Mouse (Mus musculus): ENCODE data around the gene Eps15l1.

Gene Eps15l1

GRCm38 (mm10) chr8:72409443-72409842 lies 11.8 kb downstream of the Eps15l1 start:
- DNase-seq, result no peak

- no peak for DNase-seq
Measured at GRCm38 (mm10) chr8:72407878-72408277, 13.4 kb downstream of the Eps15l1 start.

- no peak for DNase-seq
Measured at GRCm38 (mm10) chr8:72402981-72403380, 18.3 kb downstream of the Eps15l1 start.

- no peak for DNase-seq
Measured at GRCm38 (mm10) chr8:72401381-72401780, 19.9 kb downstream of the Eps15l1 start.

- no peak for DNase-seq
Measured at GRCm38 (mm10) chr8:72385737-72386136, 35.5 kb downstream of the Eps15l1 start.

GRCm38 (mm10) chr8:72382395-72382794 lies 38.9 kb downstream of the Eps15l1 start:
- DNase-seq, result no peak

GRCm38 (mm10) chr8:72380656-72381055 lies 40.6 kb downstream of the Eps15l1 start:
- no peak for DNase-seq

- DNase-seq, result no peak
Measured at GRCm38 (mm10) chr8:72376900-72377299, 44.4 kb downstream of the Eps15l1 start.

- no peak for DNase-seq
Measured at GRCm38 (mm10) chr8:72376309-72376708, 45.0 kb downstream of the Eps15l1 start.

- DNase-seq, result no peak
Measured at GRCm38 (mm10) chr8:72375161-72375560, 46.1 kb downstream of the Eps15l1 start.

GRCm38 (mm10) chr8:72372311-72372710 lies 48.9 kb downstream of the Eps15l1 start:
- no peak for DNase-seq

GRCm38 (mm10) chr8:72371356-72371755 lies 49.9 kb downstream of the Eps15l1 start:
- no peak for DNase-seq

GRCm38 (mm10) chr8:72366435-72366834 lies 54.8 kb downstream of the Eps15l1 start:
- no peak for DNase-seq

GRCm38 (mm10) chr8:72365826-72366225 lies 55.4 kb downstream of the Eps15l1 start:
- peak; percentile 90 for DNase-seq

- no peak for DNase-seq
Measured at GRCm38 (mm10) chr8:72365016-72365415, 56.2 kb downstream of the Eps15l1 start.

- DNase-seq, result peak; percentile 50
Measured at GRCm38 (mm10) chr8:72363457-72363856, 57.8 kb downstream of the Eps15l1 start.

GRCm38 (mm10) chr8:72362754-72363153 lies 58.5 kb downstream of the Eps15l1 start:
- DNase-seq, result no peak

- no peak for DNase-seq
Measured at GRCm38 (mm10) chr8:72360162-72360561, 61.1 kb downstream of the Eps15l1 start.

- no peak for DNase-seq
Measured at GRCm38 (mm10) chr8:72356593-72356992, 64.7 kb downstream of the Eps15l1 start.

- peak; percentile 68 for DNase-seq
Measured at GRCm38 (mm10) chr8:72354272-72354671, 67.0 kb downstream of the Eps15l1 start.

GRCm38 (mm10) chr8:72353700-72354045 lies 67.6 kb downstream of the Eps15l1 start:
- no peak for DNase-seq

GRCm38 (mm10) chr8:72352951-72353699 lies 68.1 kb downstream of the Eps15l1 start:
- peak; percentile 66 for DNase-seq

- no peak for DNase-seq
Measured at GRCm38 (mm10) chr8:72351405-72352005, 69.8 kb downstream of the Eps15l1 start.

- DNase-seq, result no peak
Measured at GRCm38 (mm10) chr8:72350727-72351126, 70.5 kb downstream of the Eps15l1 start.

- DNase-seq, result no peak
Measured at GRCm38 (mm10) chr8:72349838-72350237, 71.4 kb downstream of the Eps15l1 start.
